Mouse (Mus musculus): Measurements from ENCODE around the gene Apoc1.

GRCm38 (mm10) chr7:19740269-19740668 is 47.8 kb upstream of the Apoc1 start:
- TF ChIP-seq USF1 (IDR thresholded peaks at IDR 0.05; ENCODE audit: low read depth) (no peak), MYOD1 (IDR thresholded peaks at IDR 0.05; ENCODE audit: control insufficient read depth in 1 of 3, insufficient read length in 2 of 3, low read depth in 2 of 3) (no peak), MYOG (IDR thresholded peaks at IDR 0.05; ENCODE audit: control insufficient read depth in 1 of 3, insufficient read depth in 1 of 3, insufficient read length in 2 of 3, low read depth in 2 of 3) (no peak), E2F4 (IDR thresholded peaks at IDR 0.05; ENCODE audit: insufficient read depth) (no peak), MAX (IDR thresholded peaks at IDR 0.05; ENCODE audit: low read depth) (no peak), POLR2A (IDR thresholded peaks at IDR 0.05; ENCODE audit: insufficient read length, low read depth) (no peak), POLR2AphosphoS2 (IDR thresholded peaks at IDR 0.05; ENCODE audit: insufficient read length, low read depth) (no peak), TCF12 (IDR thresholded peaks at IDR 0.05; ENCODE audit: insufficient read depth, poor library complexity, severe bottlenecking) (no peak), CEBPB (IDR thresholded peaks at IDR 0.05; ENCODE audit: insufficient read depth, poor library complexity, severe bottlenecking) (no peak), REST (IDR thresholded peaks at IDR 0.05; ENCODE audit: insufficient read depth, insufficient read length) (no peak), SRF (IDR thresholded peaks at IDR 0.05; ENCODE audit: control insufficient read depth, insufficient read length, low read depth) (no peak), TCF3 (IDR thresholded peaks at IDR 0.05; ENCODE audit: insufficient read length, low read depth) (no peak)
